Mouse (Mus musculus) embryonic facial prominence, embryonic 11.5 days (tissue): ENCODE results near the gene Rab36. TPM values are rescaled to one million over a fixed set of nuclear protein-coding genes. Genes with fewer than 3 reads are reported as not detected.
A peak's percentile ranks its signal among the peaks of the same experiment; 100 is the strongest.

Experiments used
- ATAC-seq: fragments of 200-750 bp; cut with Nextera tagmentation; replicated peaks from 2 replicates; pipeline ENCODE4 v1.8.0; 2017; ENCODE audit warnings: low read depth; ENCODE audit not compliant: insufficient number of reproducible peaks, low FRiP score, low TSS enrichment
- DNase-seq: peaks from one replicate; pipeline ENCODE4 v3.0.0-alpha.2; 2015; ENCODE audit warnings: low spot score
- H3K27ac ChIP-seq: fragments of 300-500 bp; sonication (generic); replicated peaks from 2 replicates; pipeline ENCODE4 v1.5.1; 2014; ENCODE audit warnings: mild to moderate bottlenecking, low read depth, low read length, control low read depth
- H3K27me3 ChIP-seq: fragments of 300-500 bp; sonication (generic); 2 replicates; pipeline ENCODE4 v1.6.1; 2014; ENCODE audit warnings: mild to moderate bottlenecking, low read length, moderate library complexity, mixed read lengths; ENCODE audit not compliant: control insufficient read depth, insufficient read depth
- H3K36me3 ChIP-seq: fragments of 300-500 bp; sonication (generic); replicated peaks from 2 replicates; pipeline ENCODE4 v1.6.1; 2014; ENCODE audit warnings: low read depth, mild to moderate bottlenecking, low read length, moderate library complexity, mixed read lengths; ENCODE audit not compliant: control insufficient read depth, insufficient read depth
- H3K4me1 ChIP-seq: fragments of 300-500 bp; sonication (generic); 2 replicates; pipeline ENCODE4 v1.6.1; 2014; ENCODE audit warnings: low read length, mixed read lengths; ENCODE audit not compliant: control insufficient read depth, insufficient read depth
- H3K4me2 ChIP-seq: fragments of 300-500 bp; sonication (generic); 2 replicates; pipeline ENCODE4 v1.6.1; 2014; ENCODE audit warnings: low read depth, mild to moderate bottlenecking, control low read depth, low read length, moderate library complexity
- H3K4me3 ChIP-seq: fragments of 300-500 bp; sonication (generic); 2 replicates; pipeline ENCODE4 v1.5.1; 2014; ENCODE audit warnings: low read depth, low read length, control low read depth
- H3K9ac ChIP-seq: fragments of 300-500 bp; sonication (generic); replicated peaks from 2 replicates; pipeline ENCODE4 v1.6.1; 2014; ENCODE audit warnings: mild to moderate bottlenecking, control low read depth, low read length
- H3K9me3 ChIP-seq: fragments of 300-500 bp; sonication (generic); replicated peaks from 2 replicates; pipeline ENCODE4 v1.6.1; 2016; ENCODE audit warnings: mild to moderate bottlenecking, low read length, inconsistent platforms, mixed read lengths; ENCODE audit not compliant: control insufficient read depth
- WGBS: fragments of 180-500 bp; shearing (Covaris S2); extraction: QIAGEN DNeasy Blood & Tissue Kit; methylation state at CpG from one replicate; pipeline ENCODE4 v1.1.7; 2014; 5-methylcytosine and 5-hydroxymethylcytosine counted together
- polyA plus RNA-seq: library from polyadenylated mRNA; unstranded; fragments of >200 nt; fragmentation: Nextera tagmentation; extraction: Ambion mirVana; gene quantifications from 2 replicates; pipeline ENCODE4 v1.2.1, GENCODE M21; 2014

The Rab36 gene
- polyA plus RNA-seq, 1 experiment from 2014 or later, result 8.5 TPM

GRCm38 (mm10) chr10:75098446-75099183 is 61.8 kb downstream of the Rab36 start:
- H3K36me3 ChIP-seq, result no peaks in the 10 kb centered on the region
- 25% methylated on average over 10 of the region's 10 CpGs for WGBS
- 0 out of 2 replicates have a peak overlapping the region, but pooled peaks have one; percentile 8 for H3K27ac ChIP-seq
- H3K9ac ChIP-seq, result no peak overlapping the region
- no peaks in the 10 kb centered on the region for H3K27me3 ChIP-seq
- H3K4me2 ChIP-seq, result no peak overlapping the region
- H3K4me3 ChIP-seq, result no peak overlapping the region
- peaks cover 2% of the 10 kb centered on the region for H3K4me1 ChIP-seq
- ATAC-seq, result peak; percentile 73
- DNase-seq, result peak; percentile 41
- H3K9me3 ChIP-seq, result no peaks in the 10 kb centered on the region

GRCm38 (mm10) chr10:75100298-75100697 is 63.4 kb downstream of the Rab36 start:
- no peak overlapping the region; the same call in 1 of the 2 replicates for H3K27ac ChIP-seq
- H3K9ac ChIP-seq, result no peak overlapping the region
- H3K36me3 ChIP-seq, result no peaks in the 10 kb centered on the region
- ATAC-seq (no peak), DNase-seq (no peak)
- peaks cover 6% of the 10 kb centered on the region for H3K4me1 ChIP-seq
- 79% methylated on average over 7 of the region's 7 CpGs for WGBS
- no peak overlapping the region for H3K4me3 ChIP-seq
- no peaks in the 10 kb centered on the region for H3K9me3 ChIP-seq
- no peaks in the 10 kb centered on the region for H3K27me3 ChIP-seq
- H3K4me2 ChIP-seq, result no peak overlapping the region

- Histone ChIP-seq H3K9ac (no peak overlapping the region), H3K27me3 (no peaks in the 10 kb centered on the region), H3K9me3 (no peaks in the 10 kb centered on the region), H3K4me1 (peaks cover 6% of the 10 kb centered on the region), H3K36me3 (no peaks in the 10 kb centered on the region), H3K4me3 (no peak overlapping the region), H3K4me2 (no peak overlapping the region), H3K27ac (no peak overlapping the region)
- no peak for DNase-seq
- ATAC-seq, result no peak
- WGBS, result 84% methylated on average over 2 of the region's 2 CpGs
These were observed 66.6 kb downstream of the Rab36 start for GRCm38 (mm10) chr10:75103502-75103901.

Other genes starting within 250 kb of the Rab36 start
- 4.7 and 5.6 TPM in 2 replicates for gene Gnaz, start 69.9 kb upstream of the Rab36 start, polyA plus RNA-seq
- not detected in 2 replicates for gene Rsph14, start 4.5 kb upstream of the Rab36 start, polyA plus RNA-seq
- gene Bcr, start 23.5 kb downstream of the Rab36 start, polyA plus RNA-seq, result 10.3 and 11.2 TPM in 2 replicates
- 23.3 and 24.1 TPM in 2 replicates for gene Specc1l, start 175.0 kb downstream of the Rab36 start, polyA plus RNA-seq